8 mouse cellular contexts compared by ENCODE assay signal in genomic region chrX:85777141-85777540, GRCm38 (mm10). TPM values are rescaled to one million over a fixed set of nuclear protein-coding genes. Genes with fewer than 3 reads are reported as not detected.
DNase-seq lines count a peak whose midpoint lies in the region; ATAC-seq lines count a peak whose summit lies in the region.

No protein-coding gene starts in this region.

- peak overlapping the region; percentile 66 for H3K9ac ChIP-seq in forebrain, embryonic 11.5 days (ENCODE audit: low read length)
- peak overlapping the region; percentile 56 for H3K9ac ChIP-seq in intestine, embryonic 14.5 days (ENCODE audit: low read length)
- peak overlapping the region; percentile 69 for H3K9ac ChIP-seq in liver, embryonic 15.5 days
- peak overlapping the region; percentile 54 for H3K9ac ChIP-seq in neural tube, embryonic 15.5 days (replicated peaks)

- H3K4me3 ChIP-seq in megakaryocyte, embryonic 14.5 days (replicated peaks): peak overlapping the region; percentile 95
- peak overlapping the region; percentile 44 for H3K4me3 ChIP-seq in forebrain, embryonic 11.5 days (ENCODE audit: low read depth, low read length)
- H3K4me3 ChIP-seq in intestine, embryonic 14.5 days (ENCODE audit: low read depth, low read length): peak overlapping the region; percentile 49
- H3K4me3 ChIP-seq in liver, embryonic 15.5 days (replicated peaks): peak overlapping the region; percentile 67
- peak overlapping the region; percentile 52 for H3K4me3 ChIP-seq in neural tube, embryonic 15.5 days (replicated peaks)

- H3K36me3 ChIP-seq in megakaryocyte, embryonic 14.5 days (replicated peaks; ENCODE audit: low read length): no peaks in the 10 kb centered on the region
- H3K36me3 ChIP-seq in forebrain, embryonic 11.5 days (ENCODE audit: control insufficient read depth, insufficient read depth, low read length): no peaks in the 10 kb centered on the region
- no peaks in the 10 kb centered on the region for H3K36me3 ChIP-seq in intestine, embryonic 14.5 days (ENCODE audit: control insufficient read depth, insufficient read depth, low read length)
- no peaks in the 10 kb centered on the region for H3K36me3 ChIP-seq in liver, embryonic 15.5 days (replicated peaks)
- H3K36me3 ChIP-seq in neural tube, embryonic 15.5 days: no peaks in the 10 kb centered on the region

- peak overlapping the region; percentile 24; the same call in 1 of the 2 replicates for H3K4me2 ChIP-seq in forebrain, embryonic 11.5 days (ENCODE audit: low read depth, low read length, severe bottlenecking)
- H3K4me2 ChIP-seq in intestine, embryonic 14.5 days (ENCODE audit: low read length): peak overlapping the region; percentile 48
- H3K4me2 ChIP-seq in liver, embryonic 15.5 days: peak overlapping the region; percentile 78
- peak overlapping the region; percentile 56 for H3K4me2 ChIP-seq in neural tube, embryonic 15.5 days

- ATAC-seq in megakaryocyte, adult 5-6 weeks (ENCODE audit: poor library complexity, severe bottlenecking): no peak; the same call in none of the 2 replicates
- peak; percentile 25 for ATAC-seq in activated CD4-positive, CD25-positive, alpha-beta regulatory T cell, adult 4 months
- ATAC-seq in forebrain, embryonic 11.5 days (replicated peaks; ENCODE audit: low FRiP score): peak; percentile 59
- ATAC-seq in intestine, embryonic 14.5 days (replicated peaks; ENCODE audit: low FRiP score, low TSS enrichment, low read depth): peak; percentile 69
- ATAC-seq in liver, embryonic 15.5 days (ENCODE audit: insufficient read depth): peak; percentile 43
- peak; percentile 70 for ATAC-seq in neural tube, embryonic 15.5 days (ENCODE audit: low FRiP score)

- H3K27me3 ChIP-seq in megakaryocyte, embryonic 14.5 days (replicated peaks): peaks cover 7% of the 10 kb centered on the region
- H3K27me3 ChIP-seq in forebrain, embryonic 11.5 days (ENCODE audit: control insufficient read depth, insufficient read depth, low read length): no peaks in the 10 kb centered on the region
- no peaks in the 10 kb centered on the region for H3K27me3 ChIP-seq in intestine, embryonic 14.5 days (replicated peaks; ENCODE audit: control insufficient read depth, insufficient read depth, low read length)
- H3K27me3 ChIP-seq in liver, embryonic 15.5 days: no peaks in the 10 kb centered on the region
- no peaks in the 10 kb centered on the region for H3K27me3 ChIP-seq in neural tube, embryonic 15.5 days (replicated peaks)

- H3K4me1 ChIP-seq in megakaryocyte, embryonic 14.5 days: peaks cover 11% of the 10 kb centered on the region
- no peaks in the 10 kb centered on the region for H3K4me1 ChIP-seq in forebrain, embryonic 11.5 days (replicated peaks; ENCODE audit: control insufficient read depth, insufficient read depth, low read length)
- H3K4me1 ChIP-seq in intestine, embryonic 14.5 days (replicated peaks; ENCODE audit: control insufficient read depth, insufficient read depth, low read length): no peaks in the 10 kb centered on the region
- H3K4me1 ChIP-seq in liver, embryonic 15.5 days (replicated peaks): no peaks in the 10 kb centered on the region
- no peaks in the 10 kb centered on the region for H3K4me1 ChIP-seq in neural tube, embryonic 15.5 days

- H3K9me3 ChIP-seq in megakaryocyte, embryonic 14.5 days: no peaks in the 10 kb centered on the region
- H3K9me3 ChIP-seq in forebrain, embryonic 11.5 days (ENCODE audit: control insufficient read depth, low read length): no peaks in the 10 kb centered on the region
- no peaks in the 10 kb centered on the region for H3K9me3 ChIP-seq in intestine, embryonic 14.5 days (ENCODE audit: control insufficient read depth, low read length)
- no peaks in the 10 kb centered on the region for H3K9me3 ChIP-seq in liver, embryonic 15.5 days (replicated peaks)
- no peaks in the 10 kb centered on the region for H3K9me3 ChIP-seq in neural tube, embryonic 15.5 days (replicated peaks)

- peak; percentile 62 for DNase-seq in forebrain, embryonic 11.5 days (ENCODE audit: low spot score)
- DNase-seq in intestine, embryonic 14.5 days (ENCODE audit: low spot score): no peak
- DNase-seq in frontal cortex, postnatal 10 days (ENCODE audit: low spot score in 2 of 2): no peak

- WGBS in forebrain, embryonic 11.5 days: 16% methylated on average over 17 of the region's 17 CpGs
- 21% methylated on average over 17 of the region's 17 CpGs for WGBS in intestine, embryonic 14.5 days
- WGBS in liver, embryonic 15.5 days (ENCODE audit: insufficient replicate concordance): 14% methylated on average over 17 of the region's 17 CpGs
- WGBS in neural tube, embryonic 15.5 days: 21% methylated on average over 17 of the region's 17 CpGs

- 0 out of 2 replicates have a peak overlapping the region, but pooled peaks have one; percentile 53 for H3K27ac ChIP-seq in forebrain, embryonic 11.5 days (ENCODE audit: low read depth, low read length)
- H3K27ac ChIP-seq in intestine, embryonic 14.5 days (ENCODE audit: low read depth): peak overlapping the region; percentile 82
- peak overlapping the region; percentile 85 for H3K27ac ChIP-seq in liver, embryonic 15.5 days (replicated peaks)
- peak overlapping the region; percentile 92 for H3K27ac ChIP-seq in neural tube, embryonic 15.5 days (replicated peaks)

RNA-seq across cellular contexts. Expression of gene Gk, which starts 0.5 kb away (rescaled TPM):
- 0.64 and 0.86 TPM in 2 replicates for polyA plus RNA-seq in megakaryocyte, embryonic 14.5 days (2012; ENCODE audit: insufficient read depth, low replicate concordance)
- 11.7 and 12.2 TPM in 2 replicates for total RNA-seq in megakaryocyte, adult 5-6 weeks (2015)
- 10.0 and 10.7 TPM in 2 replicates for total RNA-seq in megakaryocyte, adult 5-6 weeks (2017)
- polyA plus RNA-seq in activated CD4-positive, CD25-positive, alpha-beta regulatory T cell, adult 4 months (2017; shearing (Covaris generic)): 1 to 10 TPM; 2.2 to 3.3 TPM
- 7.9 and 8.6 TPM in 2 replicates for polyA plus RNA-seq in forebrain, embryonic 11.5 days (2014; fragmentation: Nextera tagmentation; extraction: Ambion mirVana)
- 8.8 and 9.2 TPM in 2 replicates for polyA plus RNA-seq in intestine, embryonic 14.5 days (2014; fragmentation: Nextera tagmentation; extraction: Ambion mirVana)
- 9.4 and 12.2 TPM in 2 replicates for polyA plus RNA-seq in liver, embryonic 15.5 days (2015; fragmentation: Nextera tagmentation; extraction: Ambion mirVana)
- 10.6 and 14.8 TPM in 2 replicates for polyA plus RNA-seq in neural tube, embryonic 15.5 days (2015; fragmentation: Nextera tagmentation; extraction: Ambion mirVana)

Comparison
In these comparisons a context has a peak if more than half of its experiments do, and no peak if none do; other contexts are left out.
1. H3K4me3 ChIP-seq: peak in every context shown above with its lines; median percentile 95 in megakaryocyte, embryonic 14.5 days; 67 in liver, embryonic 15.5 days; 52 in neural tube, embryonic 15.5 days; 49 in intestine, embryonic 14.5 days; 44 in forebrain, embryonic 11.5 days.
2. H3K4me2 ChIP-seq: peak in every context shown above with its lines; median percentile 78 in liver, embryonic 15.5 days; 56 in neural tube, embryonic 15.5 days; 48 in intestine, embryonic 14.5 days; 24 in forebrain, embryonic 11.5 days.